Mouse (Mus musculus) embryo, embryonic 11 days (tissue): ENCODE measurements at regions not wholly inside any gene's neighbourhood (a gene's known extent, or its start where the extent isn't known, plus 50 kb on each side); places are given as distances from the start of the nearest gene placed in this dataset.
"Not testable (repeated sequence)": the region's sequence is repeated elsewhere in the genome, so short reads cannot be mapped to it uniquely, and the experiment has no call there.

Experiments used
- DNase-seq: peaks from one replicate; pipeline ENCODE4 v3.0.0-alpha.2; 2015

DNA sequence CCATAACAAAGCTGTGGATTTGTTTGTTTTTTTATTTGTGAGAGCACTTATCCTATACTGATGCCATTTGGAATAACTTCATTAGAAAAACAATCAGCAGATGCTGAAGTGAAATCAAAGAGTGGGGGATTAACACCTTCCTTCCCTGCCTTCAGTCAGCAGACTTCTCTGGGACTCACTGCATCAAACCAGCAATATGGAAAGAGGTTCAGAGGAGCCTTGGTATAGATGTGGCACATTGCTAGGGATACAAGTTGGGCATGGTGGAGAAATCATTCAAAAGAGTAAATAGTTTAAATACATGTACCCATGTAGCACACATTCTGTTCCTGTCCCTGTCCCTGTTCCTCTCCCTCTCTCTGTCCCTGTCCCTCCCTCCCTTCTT is 364.0 kb upstream of the Rgs18 start:
- no peak for DNase-seq

DNA sequence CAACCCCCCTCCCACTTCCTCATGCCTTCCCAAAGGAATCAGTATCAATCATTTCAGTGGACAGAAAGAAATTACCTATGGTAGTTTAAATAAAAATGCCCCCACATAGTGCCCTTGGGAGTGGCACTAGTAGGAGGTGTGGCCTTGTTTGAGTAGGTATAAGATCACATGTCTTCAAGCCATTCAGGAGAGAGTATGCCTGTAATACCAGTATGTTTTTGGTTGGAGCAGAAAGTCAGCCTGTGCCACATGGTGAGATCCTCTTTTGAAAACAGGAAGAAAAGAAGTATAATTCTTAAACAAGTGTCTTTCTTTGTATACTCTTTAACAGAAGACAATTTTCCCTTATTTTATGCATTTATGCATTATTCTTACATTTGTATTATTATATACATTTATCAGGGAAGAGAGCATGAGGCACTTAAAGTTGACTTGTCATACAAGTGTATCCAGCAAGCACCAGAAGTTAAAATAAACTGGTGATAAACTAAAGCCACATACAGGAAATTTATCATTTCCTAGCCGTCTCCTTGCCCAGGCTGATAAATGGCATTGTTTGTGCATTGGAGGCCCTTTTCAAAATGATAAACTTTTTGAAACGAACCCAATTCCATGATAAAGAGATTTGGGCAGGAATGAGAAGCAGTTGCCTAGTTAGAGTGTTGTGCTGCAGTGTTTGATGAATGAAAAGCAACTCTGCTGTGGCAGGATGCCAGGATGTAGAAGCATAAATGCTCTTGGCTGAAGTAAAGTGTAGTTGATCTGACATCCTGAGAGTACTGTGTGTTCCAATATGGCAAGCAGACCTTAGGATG is 363.4 kb upstream of the Rgs18 start:
- DNase-seq = no peak

DNA sequence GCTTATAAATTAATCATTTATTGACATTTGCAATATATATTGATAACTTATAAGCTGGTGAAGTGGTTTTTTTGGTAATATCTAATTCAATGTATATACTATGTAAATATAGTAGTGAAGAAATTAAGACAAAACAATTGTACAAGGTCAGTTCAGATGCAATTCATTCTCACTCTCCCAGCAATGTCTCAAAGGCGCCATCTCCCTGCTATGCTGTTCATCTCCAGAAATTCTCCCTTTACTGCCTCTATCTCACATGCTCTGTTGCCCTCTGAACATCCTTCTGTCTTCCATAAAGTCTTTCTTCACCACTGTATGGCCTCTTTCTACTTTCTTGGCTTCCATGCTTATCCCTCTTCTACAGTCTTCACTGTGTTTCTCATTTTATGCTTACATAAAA is 355.8 kb upstream of the Rgs18 start:
- DNase-seq = no peak

DNA sequence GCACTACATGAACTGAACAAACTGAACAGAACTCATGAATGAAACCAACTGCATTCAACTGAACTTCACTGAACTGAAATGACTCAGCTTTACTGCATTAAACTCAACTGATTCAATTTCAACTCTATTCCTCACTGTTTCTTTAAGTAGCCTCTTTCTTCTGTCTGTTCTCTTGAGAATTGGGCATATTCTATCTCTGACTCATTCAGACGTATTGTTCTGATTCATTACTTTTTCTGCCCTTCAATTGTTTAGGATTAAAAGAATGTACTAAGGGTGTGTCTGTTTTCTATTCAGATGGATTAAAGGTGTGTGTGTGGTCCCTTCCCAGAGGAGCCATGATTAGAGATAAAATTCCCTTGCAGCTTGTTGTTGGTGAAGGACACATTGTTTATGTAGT is 337.9 kb upstream of the Rgs18 start:
- DNase-seq = no peak

DNA sequence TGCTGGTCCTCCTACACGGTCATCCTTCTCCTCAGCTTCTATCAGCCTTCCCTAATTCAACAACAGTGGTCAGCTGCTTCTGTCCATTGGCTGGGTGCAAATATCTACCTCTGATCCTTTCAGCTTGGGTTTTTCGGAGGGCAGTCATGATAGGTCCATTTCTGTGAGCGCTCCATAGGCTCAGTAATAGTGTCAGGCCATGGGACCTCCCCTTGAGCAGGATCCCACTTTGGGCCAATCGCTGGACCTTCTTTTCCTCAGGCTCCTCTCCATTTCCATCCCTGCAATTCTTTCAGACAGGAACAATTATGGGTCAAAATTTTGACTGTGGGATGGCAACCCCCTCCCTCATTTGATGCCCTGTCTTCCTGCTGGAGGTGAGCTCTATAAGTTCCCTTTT is 331.5 kb upstream of the Rgs18 start:
- not testable (repeated sequence) for DNase-seq

DNA sequence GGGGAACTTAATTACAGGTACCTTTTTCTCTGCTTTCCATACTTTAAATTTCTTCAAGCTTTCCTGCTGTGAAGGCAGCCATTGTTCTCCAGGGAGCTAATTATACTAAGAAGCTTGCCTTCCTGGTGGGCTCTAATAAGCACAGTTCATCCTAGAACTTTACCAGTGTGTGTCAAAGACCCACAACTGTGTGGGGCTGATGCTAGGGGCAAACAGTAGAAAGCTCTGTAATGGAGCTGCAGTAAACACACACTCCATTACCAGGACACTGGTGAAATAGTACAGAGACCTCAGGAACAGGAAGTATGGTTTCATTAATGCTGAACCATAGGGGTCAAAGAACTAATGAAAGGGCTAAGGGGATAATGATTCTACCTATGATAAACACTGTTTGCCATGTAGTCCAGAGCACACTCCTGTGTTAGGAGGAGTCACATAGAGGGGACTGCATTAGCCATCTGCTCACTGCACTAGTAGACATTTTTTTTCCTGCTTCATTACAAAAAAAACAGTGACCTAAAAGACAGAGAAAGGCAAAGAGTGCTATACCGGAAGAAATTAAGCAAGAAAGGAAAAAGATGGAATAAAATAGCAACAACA is 290.1 kb upstream of the Rgs18 start:
- DNase-seq = no peak

DNA sequence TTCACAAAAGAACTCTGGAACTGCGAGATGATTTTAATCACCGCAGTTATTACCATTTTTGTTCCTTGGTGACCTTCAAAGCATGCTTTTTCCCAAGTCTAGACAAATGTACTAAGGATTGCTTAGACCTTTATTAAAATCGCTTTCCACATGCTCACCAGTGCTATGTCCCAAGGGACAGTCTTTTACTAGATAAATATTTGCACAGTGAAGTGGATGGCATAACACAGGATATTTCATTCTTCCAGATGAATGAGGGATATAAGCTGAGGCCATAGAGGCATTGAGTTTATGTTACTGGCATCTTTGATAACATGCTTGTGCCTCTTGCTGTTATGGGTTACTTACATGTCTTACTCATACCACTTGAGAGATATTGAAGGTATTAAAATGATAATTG is 289.1 kb upstream of the Rgs18 start:
- DNase-seq = no peak

DNA sequence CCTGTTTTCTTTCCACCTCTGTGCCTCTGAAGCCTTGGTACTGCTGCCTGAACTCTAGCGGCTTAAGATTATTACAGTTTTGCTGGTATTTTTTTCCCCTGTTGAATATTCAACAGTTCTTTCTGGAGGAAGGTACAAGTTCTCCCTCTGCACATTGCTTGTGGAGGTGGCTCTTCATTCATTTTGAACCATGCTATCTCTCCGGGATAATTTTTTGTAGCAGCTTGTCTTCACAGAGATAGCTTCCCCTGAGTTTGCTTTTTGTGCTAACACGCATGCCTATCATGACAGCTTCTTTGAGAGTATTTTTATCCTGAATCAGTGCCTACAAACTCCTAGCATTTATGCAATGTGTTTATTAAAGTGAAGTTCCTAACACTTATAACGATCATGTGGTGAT is 240.4 kb upstream of the Rgs18 start:
- DNase-seq = no peak

DNA sequence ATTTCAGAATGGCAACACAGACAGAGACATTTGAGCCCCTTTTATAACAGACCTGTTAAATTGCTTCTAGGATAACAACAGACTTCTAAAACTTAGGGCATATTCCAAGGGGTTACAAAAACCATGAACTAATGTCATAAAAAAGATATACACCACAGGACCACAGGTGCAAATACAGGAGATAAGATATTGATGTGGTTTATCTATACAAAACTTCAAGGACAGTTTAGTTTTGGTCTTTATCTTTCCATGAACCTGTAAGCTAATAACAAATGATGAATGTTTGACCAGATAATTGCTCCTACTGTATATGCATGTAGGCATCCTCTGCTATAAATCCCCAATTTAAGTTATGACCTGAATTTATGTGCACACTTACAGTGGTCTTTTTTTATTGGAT is 235.6 kb upstream of the Rgs18 start:
- DNase-seq = no peak

DNA sequence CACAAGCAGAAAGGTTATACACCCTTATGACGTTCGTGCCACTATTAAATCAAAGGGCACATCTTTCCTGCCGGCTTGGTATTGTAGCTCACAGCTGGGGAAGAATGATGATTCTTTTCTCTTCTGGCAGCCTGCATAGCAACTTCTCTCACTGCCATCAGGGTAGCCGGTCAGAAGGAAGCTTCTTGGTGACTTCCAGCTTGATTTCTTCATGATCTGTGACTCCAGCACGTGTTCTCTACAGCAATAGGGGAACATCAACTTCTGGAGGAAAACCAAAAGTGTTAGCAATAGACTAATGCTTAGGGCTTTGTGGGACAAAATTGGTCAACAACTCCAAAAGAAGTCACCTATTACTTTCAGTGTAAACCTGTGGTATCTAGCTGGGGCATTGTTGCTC is 202.9 kb upstream of the Rgs18 start:
- DNase-seq = peak; percentile 2

DNA sequence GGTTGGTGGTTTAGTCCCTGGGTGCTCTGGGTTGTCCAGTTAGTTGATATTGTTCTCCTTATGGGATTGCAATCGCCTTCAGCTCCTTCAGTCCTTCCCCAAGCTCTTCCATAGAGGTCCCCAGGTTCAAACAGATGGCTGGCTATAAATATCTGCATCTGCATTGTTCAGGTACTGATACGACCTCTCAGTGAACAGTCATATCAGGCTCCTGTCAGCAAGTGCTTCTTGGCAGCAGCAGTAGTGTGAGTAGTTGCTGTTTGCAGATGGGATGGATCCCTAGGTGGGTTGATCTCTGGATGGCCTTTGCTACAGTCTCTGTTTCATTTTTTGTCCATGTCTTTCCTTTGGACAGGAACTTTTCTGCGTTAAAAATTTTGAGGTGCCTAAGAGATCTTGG is 190.5 kb upstream of the Rgs18 start:
- no peak for DNase-seq

DNA sequence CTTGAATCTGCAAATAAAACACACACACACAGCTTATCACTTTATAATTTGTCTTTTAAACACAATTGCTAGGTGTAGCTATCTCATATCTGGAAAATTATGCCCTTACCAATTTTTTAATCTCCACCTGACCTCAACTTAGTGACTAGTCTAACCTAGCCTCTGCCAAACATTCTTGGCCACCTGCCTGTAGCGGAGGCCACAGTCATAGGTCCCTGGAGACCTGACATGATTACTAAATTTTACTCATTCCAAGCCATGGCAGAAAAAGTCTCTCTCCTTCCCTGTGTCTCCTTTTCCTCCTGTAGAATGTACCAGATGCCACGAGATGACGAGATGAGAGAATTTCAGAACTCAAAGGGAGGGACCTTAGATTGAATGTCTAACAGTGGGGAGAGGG is 163.8 kb upstream of the Rgs18 start:
- DNase-seq = no peak

DNA sequence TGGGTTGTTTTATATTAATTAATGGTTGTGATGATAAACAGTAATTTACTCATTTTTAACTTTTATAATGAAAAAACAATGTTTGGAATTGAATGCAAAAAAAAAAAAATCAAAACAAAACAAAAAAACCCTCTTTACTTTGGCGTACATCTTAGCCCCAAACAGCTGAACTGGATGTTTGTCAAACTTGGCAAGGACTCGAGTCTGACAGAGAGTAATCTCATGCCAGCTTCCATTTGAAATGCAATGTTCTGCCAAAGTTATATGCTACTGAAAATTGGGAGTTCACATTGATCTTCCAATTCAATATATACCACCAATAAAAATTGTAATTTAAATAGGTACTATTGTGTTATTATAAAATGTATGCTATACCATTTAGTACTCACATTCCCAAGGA is 150.9 kb upstream of the Rgs18 start:
- DNase-seq = no peak

DNA sequence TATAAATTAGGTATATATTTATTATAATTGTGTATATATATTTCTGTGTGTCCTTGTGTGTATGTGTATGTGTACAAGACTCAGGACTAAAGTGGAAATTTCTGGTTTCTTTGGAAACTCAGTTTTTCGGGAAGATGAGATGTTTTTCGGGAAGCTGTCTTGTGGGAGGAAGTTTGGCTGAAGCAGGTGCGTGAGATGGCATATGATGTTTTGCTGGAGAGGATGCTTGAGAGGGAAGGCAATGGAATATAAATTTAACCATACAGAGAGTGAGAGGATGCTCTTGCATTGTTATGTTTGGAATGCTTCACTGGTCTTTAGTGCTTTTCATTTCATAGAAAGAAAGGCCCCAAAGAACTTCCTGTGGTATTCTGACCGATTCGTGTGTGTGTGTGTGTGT is 141.3 kb upstream of the Rgs18 start:
- no peak for DNase-seq

DNA sequence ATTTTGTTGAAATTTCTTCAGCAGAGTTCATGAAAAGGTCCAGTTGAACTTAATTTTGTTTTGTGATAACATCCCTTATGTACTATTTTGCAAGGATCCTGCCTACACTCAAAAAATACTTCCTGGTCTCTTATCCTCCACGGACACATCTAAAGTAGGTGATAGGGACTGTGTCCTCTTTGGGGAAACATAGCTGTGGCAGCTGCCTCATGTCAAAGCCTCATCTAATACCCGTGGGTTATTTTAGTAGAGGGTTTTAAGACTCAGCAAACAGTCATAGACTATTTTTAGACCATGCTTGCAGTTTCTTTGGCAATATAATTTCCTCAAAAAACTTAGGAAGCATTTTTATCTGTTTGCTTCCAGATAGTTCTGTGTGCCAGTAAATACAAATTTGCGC is 127.8 kb upstream of the Rgs18 start:
- no peak for DNase-seq

DNA sequence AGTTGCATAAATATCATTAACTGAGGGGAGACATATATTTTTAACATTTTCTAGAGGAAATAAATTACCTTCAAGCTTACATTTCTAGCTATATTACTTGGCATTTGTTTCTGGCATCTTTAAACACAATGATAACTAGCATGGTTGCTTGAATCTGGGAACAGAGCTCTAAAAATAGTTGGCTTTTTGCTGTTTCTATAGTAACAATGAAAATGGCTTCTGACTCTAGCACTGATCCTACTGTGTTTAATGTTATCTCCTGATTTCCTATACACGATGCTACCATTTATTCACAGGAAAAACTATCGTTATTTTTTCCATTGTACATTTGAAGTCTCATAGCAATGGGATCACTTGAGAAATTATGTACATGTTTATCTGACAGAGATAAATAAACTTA is 108.4 kb upstream of the Rgs18 start:
- DNase-seq = no peak

DNA sequence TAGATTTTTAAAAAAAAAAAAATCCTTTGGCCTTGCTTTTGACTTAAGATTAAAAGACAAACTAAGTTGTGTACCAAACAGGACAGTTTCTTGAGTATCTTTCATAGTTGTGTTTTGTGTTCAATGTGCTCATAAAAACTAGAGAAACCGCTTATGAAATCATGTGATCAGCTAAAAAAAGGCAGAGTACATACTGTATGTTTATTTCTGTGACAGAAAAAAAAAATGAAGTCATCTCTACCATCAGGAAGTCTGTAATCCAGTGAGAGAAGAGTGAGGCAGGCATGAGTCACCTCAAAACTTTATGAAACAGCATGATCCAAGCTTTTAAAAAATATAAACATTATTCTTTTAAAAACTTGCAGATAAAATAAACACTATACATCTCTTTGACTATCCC is 86.9 kb upstream of the Rgs18 start:
- DNase-seq = no peak
